Mouse (Mus musculus) brain, embryonic 18.5 days (tissue): Measurements from ENCODE around the gene 4930467E23Rik.
"Not testable (repeated sequence)": the region's sequence is repeated elsewhere in the genome, so short reads cannot be mapped to it uniquely, and the experiment has no call there.

Experiments used
- DNase-seq: peaks from one replicate; pipeline ENCODE4 v3.0.0-alpha.2; 2012; ENCODE audit warnings: low read depth, low spot score

The 4930467E23Rik gene

GRCm38 (mm10) chr8:19711171-19711860 lies 18.1 kb upstream of the 4930467E23Rik start:
- not testable (repeated sequence) for DNase-seq

- DNase-seq = not testable (repeated sequence)
These were observed 17.1 kb upstream of the 4930467E23Rik start for GRCm38 (mm10) chr8:19712227-19712750.

GRCm38 (mm10) chr8:19712816-19713215 lies 16.6 kb upstream of the 4930467E23Rik start:
- DNase-seq = not testable (repeated sequence)

- not testable (repeated sequence) for DNase-seq
These were observed 16.0 kb upstream of the 4930467E23Rik start for GRCm38 (mm10) chr8:19713232-19713834.

GRCm38 (mm10) chr8:19714426-19714825 lies 14.9 kb upstream of the 4930467E23Rik start:
- DNase-seq = not testable (repeated sequence)

GRCm38 (mm10) chr8:19715266-19715665 lies 14.1 kb upstream of the 4930467E23Rik start:
- DNase-seq = not testable (repeated sequence)

GRCm38 (mm10) chr8:19717851-19718250 lies 11.5 kb upstream of the 4930467E23Rik start:
- not testable (repeated sequence) for DNase-seq

- not testable (repeated sequence) for DNase-seq
These were observed 9.9 kb upstream of the 4930467E23Rik start for GRCm38 (mm10) chr8:19719513-19719912.

GRCm38 (mm10) chr8:19724871-19725270 lies 4.5 kb upstream of the 4930467E23Rik start:
- not testable (repeated sequence) for DNase-seq

GRCm38 (mm10) chr8:19751773-19752172 lies 22.4 kb downstream of the 4930467E23Rik start:
- DNase-seq = not testable (repeated sequence)

GRCm38 (mm10) chr8:19754178-19754577 lies 24.8 kb downstream of the 4930467E23Rik start:
- DNase-seq = not testable (repeated sequence)

GRCm38 (mm10) chr8:19754961-19755360 lies 25.6 kb downstream of the 4930467E23Rik start:
- DNase-seq = not testable (repeated sequence)

- not testable (repeated sequence) for DNase-seq
These were observed 32.3 kb downstream of the 4930467E23Rik start for GRCm38 (mm10) chr8:19761660-19762059.

GRCm38 (mm10) chr8:19762860-19763592 lies 33.6 kb downstream of the 4930467E23Rik start:
- DNase-seq = not testable (repeated sequence)

GRCm38 (mm10) chr8:19765531-19765930 lies 36.2 kb downstream of the 4930467E23Rik start:
- DNase-seq = not testable (repeated sequence)

GRCm38 (mm10) chr8:19773461-19773860 lies 44.1 kb downstream of the 4930467E23Rik start:
- not testable (repeated sequence) for DNase-seq

- not testable (repeated sequence) for DNase-seq
These were observed 46.9 kb downstream of the 4930467E23Rik start for GRCm38 (mm10) chr8:19776311-19776710.

- DNase-seq = not testable (repeated sequence)
These were observed 48.1 kb downstream of the 4930467E23Rik start for GRCm38 (mm10) chr8:19777500-19777899.

GRCm38 (mm10) chr8:19778126-19778525 lies 48.8 kb downstream of the 4930467E23Rik start:
- DNase-seq = not testable (repeated sequence)

GRCm38 (mm10) chr8:19778891-19779290 lies 49.5 kb downstream of the 4930467E23Rik start:
- not testable (repeated sequence) for DNase-seq

GRCm38 (mm10) chr8:19780212-19780611 lies 50.8 kb downstream of the 4930467E23Rik start:
- not testable (repeated sequence) for DNase-seq

GRCm38 (mm10) chr8:19780658-19781057 lies 51.3 kb downstream of the 4930467E23Rik start:
- DNase-seq = not testable (repeated sequence)
